ENCODE assay signal across 8 mouse cellular contexts in the genomic region with DNA sequence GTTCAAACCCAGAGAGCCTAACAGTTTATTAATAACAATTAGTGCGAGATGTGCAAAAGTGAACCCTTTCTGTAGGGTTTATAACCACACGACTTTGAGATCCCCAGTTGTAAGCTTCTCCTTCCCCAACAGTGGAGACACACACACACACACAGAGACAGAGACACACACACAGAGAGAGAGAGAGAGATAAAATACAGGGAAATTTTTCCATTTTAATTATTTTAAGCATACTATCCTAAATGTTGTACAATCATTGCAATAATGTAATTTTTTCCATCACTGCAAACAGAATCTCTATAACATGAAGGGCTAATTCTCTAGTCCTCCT. TPM values are rescaled to one million over a fixed set of nuclear protein-coding genes. Genes with fewer than 3 reads are reported as not detected.
A peak's percentile ranks its signal among the peaks of the same experiment; 100 is the strongest.
DNase-seq lines count a peak whose midpoint lies in the region; ATAC-seq and TF ChIP-seq lines count a peak whose summit lies in the region.

No protein-coding gene starts in this region.

- no peak for DNase-seq in liver, adult 2 months (ENCODE audit: extremely low read depth, low read depth, low spot score)
- no peak for DNase-seq in liver
- no peak for DNase-seq in ovary, postnatal 14 days (ENCODE audit: low spot score)
- no peak for DNase-seq in adipocyte (ENCODE audit: low spot score)
- DNase-seq in layer of hippocampus, postnatal 36 days = no peak

- H3K4me2 ChIP-seq in embryonic facial prominence, embryonic 15.5 days (replicated peaks) = peak overlapping the region; percentile 57
- H3K4me2 ChIP-seq in intestine, postnatal 0 days (replicated peaks; ENCODE audit: low read depth) = peak overlapping the region; percentile 73
- peak overlapping the region; percentile 66 for H3K4me2 ChIP-seq in neural tube, embryonic 13.5 days

- no peaks in the 10 kb centered on the region for H3K9me3 ChIP-seq in embryonic facial prominence, embryonic 15.5 days (replicated peaks)
- no peaks in the 10 kb centered on the region for H3K9me3 ChIP-seq in intestine, postnatal 0 days (ENCODE audit: control insufficient read depth)
- H3K9me3 ChIP-seq in neural tube, embryonic 13.5 days = no peaks in the 10 kb centered on the region

- TF ChIP-seq POLR2A in liver, adult 2 months (IDR thresholded peaks at IDR 0.05; ENCODE audit: extremely low read depth, insufficient read depth, low read length) = no peak

- H3K4me3 ChIP-seq in liver, adult 2 months (ENCODE audit: insufficient read depth, low read depth, low read length) = peak overlapping the region; percentile 53; the same call in 1 of the 2 replicates
- H3K4me3 ChIP-seq in embryonic facial prominence, embryonic 15.5 days (replicated peaks) = peak overlapping the region; percentile 57
- H3K4me3 ChIP-seq in intestine, postnatal 0 days (ENCODE audit: low read depth, low read length) = peak overlapping the region; percentile 56
- peak overlapping the region; percentile 50 for H3K4me3 ChIP-seq in neural tube, embryonic 13.5 days

- H3K27me3 ChIP-seq in liver, adult 2 months (ENCODE audit: control insufficient read depth, insufficient read depth, low read length) = no peaks in the 10 kb centered on the region
- no peaks in the 10 kb centered on the region for H3K27me3 ChIP-seq in embryonic facial prominence, embryonic 15.5 days
- H3K27me3 ChIP-seq in intestine, postnatal 0 days (replicated peaks; ENCODE audit: control insufficient read depth, insufficient read depth, low read length) = no peaks in the 10 kb centered on the region
- no peaks in the 10 kb centered on the region for H3K27me3 ChIP-seq in neural tube, embryonic 13.5 days

- peaks cover 3% of the 10 kb centered on the region; the same call in 1 of the 2 replicates for H3K4me1 ChIP-seq in liver, adult 2 months (ENCODE audit: control insufficient read depth, insufficient read depth, low read length)
- H3K4me1 ChIP-seq in embryonic facial prominence, embryonic 15.5 days = no peaks in the 10 kb centered on the region
- H3K4me1 ChIP-seq in intestine, postnatal 0 days (replicated peaks; ENCODE audit: control insufficient read depth, insufficient read depth, low read length) = no peaks in the 10 kb centered on the region
- H3K4me1 ChIP-seq in neural tube, embryonic 13.5 days (replicated peaks) = no peaks in the 10 kb centered on the region

- no peak for TF ChIP-seq CTCF in liver, adult 2 months (IDR thresholded peaks at IDR 0.05; ENCODE audit: low read depth, low read length)
- TF ChIP-seq CTCF in intestine, postnatal 0 days (IDR thresholded peaks at IDR 0.05; ENCODE audit: low read depth) = no peak

- H3K27ac ChIP-seq in liver, adult 2 months (replicated peaks; ENCODE audit: insufficient read depth, low read depth, low read length) = peak overlapping the region; percentile 70; the same call in 1 of the 2 replicates
- H3K27ac ChIP-seq in embryonic facial prominence, embryonic 15.5 days (replicated peaks) = peak overlapping the region; percentile 89
- H3K27ac ChIP-seq in intestine, postnatal 0 days (ENCODE audit: low read depth, low read length) = peak overlapping the region; percentile 97
- peak overlapping the region; percentile 86 for H3K27ac ChIP-seq in neural tube, embryonic 13.5 days (replicated peaks)

- H3K36me3 ChIP-seq in liver, adult 2 months (ENCODE audit: control insufficient read depth, insufficient read depth, low read length) = no peaks in the 10 kb centered on the region
- no peaks in the 10 kb centered on the region for H3K36me3 ChIP-seq in embryonic facial prominence, embryonic 15.5 days
- H3K36me3 ChIP-seq in intestine, postnatal 0 days (ENCODE audit: control insufficient read depth, insufficient read depth) = no peaks in the 10 kb centered on the region
- no peaks in the 10 kb centered on the region for H3K36me3 ChIP-seq in neural tube, embryonic 13.5 days

- WGBS in liver, adult 2 months = 5% methylated on average over 2 of the region's 2 CpGs
- 7% methylated on average over 2 of the region's 2 CpGs for WGBS in embryonic facial prominence, embryonic 15.5 days
- WGBS in intestine, postnatal 0 days = 8% methylated on average over 2 of the region's 2 CpGs
- 10% methylated on average over 2 of the region's 2 CpGs for WGBS in neural tube, embryonic 13.5 days

- H3K79me2 ChIP-seq in liver, adult 2 months (ENCODE audit: control insufficient read depth, insufficient read depth, low read length) = no peaks in the 10 kb centered on the region

- no peak for ATAC-seq in embryonic facial prominence, embryonic 15.5 days (ENCODE audit: insufficient number of reproducible peaks, low FRiP score, low TSS enrichment, low read depth)
- ATAC-seq in intestine, postnatal 0 days = no peak
- ATAC-seq in neural tube, embryonic 13.5 days (ENCODE audit: low read depth) = no peak; the same call in 1 of the 2 replicates

- no peak overlapping the region for H3K9ac ChIP-seq in liver, adult 2 months (ENCODE audit: low read depth, low read length)
- H3K9ac ChIP-seq in embryonic facial prominence, embryonic 15.5 days = no peak overlapping the region
- H3K9ac ChIP-seq in intestine, postnatal 0 days (ENCODE audit: low read depth, low read length) = peak overlapping the region; percentile 67
- H3K9ac ChIP-seq in neural tube, embryonic 13.5 days = peak overlapping the region; percentile 76

RNA-seq across cellular contexts. Expression of a gene that starts 15.7 kb away (rescaled TPM):
- total RNA-seq in liver, adult 2 months (2014; rRNA removed) = 30.4 and 33.0 TPM in 2 replicates
- 13.2 and 13.5 TPM in 2 replicates for polyA plus RNA-seq in liver, adult 2 months (2012; rRNA removed)
- polyA plus RNA-seq in embryonic facial prominence, embryonic 15.5 days (2015; fragmentation: Nextera tagmentation; extraction: Ambion mirVana) = 105 and 107 TPM in 2 replicates
- 122 and 123 TPM in 2 replicates for polyA plus RNA-seq in intestine, postnatal 0 days (2015; fragmentation: Nextera tagmentation; extraction: Ambion mirVana)
- 245 and 256 TPM in 2 replicates for polyA plus RNA-seq in neural tube, embryonic 13.5 days (2015; fragmentation: Nextera tagmentation; extraction: Ambion mirVana)
- 100 to 1,000 TPM; 359 to 385 TPM for total RNA-seq in layer of hippocampus, postnatal 36 days (2021)

RNA-seq across cellular contexts. Expression of a gene that starts 16.6 kb away (rescaled TPM):
- 24.6 and 29.1 TPM in 2 replicates for total RNA-seq in liver, adult 2 months (2014; rRNA removed)
- polyA plus RNA-seq in liver, adult 2 months (2012; rRNA removed) = 9.4 and 9.5 TPM in 2 replicates
- 75.0 and 77.7 TPM in 2 replicates for polyA plus RNA-seq in embryonic facial prominence, embryonic 15.5 days (2015; fragmentation: Nextera tagmentation; extraction: Ambion mirVana)
- 89.4 and 94.8 TPM in 2 replicates for polyA plus RNA-seq in intestine, postnatal 0 days (2015; fragmentation: Nextera tagmentation; extraction: Ambion mirVana)
- 79.0 and 85.6 TPM in 2 replicates for polyA plus RNA-seq in neural tube, embryonic 13.5 days (2015; fragmentation: Nextera tagmentation; extraction: Ambion mirVana)
- 10 to 100 TPM; 64.2 to 69.7 TPM for total RNA-seq in layer of hippocampus, postnatal 36 days (2021)

RNA-seq across cellular contexts. Expression of a gene that starts 54.6 kb away (rescaled TPM):
- total RNA-seq in liver, adult 2 months (2014; rRNA removed) = 4.3 and 10.7 TPM in 2 replicates
- 8.9 and 11.6 TPM in 2 replicates for polyA plus RNA-seq in liver, adult 2 months (2012; rRNA removed)
- polyA plus RNA-seq in embryonic facial prominence, embryonic 15.5 days (2015; fragmentation: Nextera tagmentation; extraction: Ambion mirVana) = 19.7 and 20.8 TPM in 2 replicates
- polyA plus RNA-seq in intestine, postnatal 0 days (2015; fragmentation: Nextera tagmentation; extraction: Ambion mirVana) = 52.4 and 54.1 TPM in 2 replicates
- 17.7 and 18.4 TPM in 2 replicates for polyA plus RNA-seq in neural tube, embryonic 13.5 days (2015; fragmentation: Nextera tagmentation; extraction: Ambion mirVana)
- 10 to 100 TPM in 1 of 2 experiments, 1 to 10 TPM in 1; 8.3 to 10.8 TPM for total RNA-seq in layer of hippocampus, postnatal 36 days (2021)

Comparison
In these comparisons a context has a peak if more than half of its experiments do, and no peak if none do; other contexts are left out.
1. H3K9ac ChIP-seq: peak in intestine, postnatal 0 days (single experiment) and neural tube, embryonic 13.5 days (single experiment); none in liver, adult 2 months (single experiment) and embryonic facial prominence, embryonic 15.5 days (single experiment).
2. Peak in every context shown above with its lines, with median percentiles within 50 percentile points of each other: H3K27ac ChIP-seq, H3K4me3 ChIP-seq and H3K4me2 ChIP-seq.